Mouse (Mus musculus) heart, embryonic 12.5 days (tissue): ENCODE measurements around the gene Dcpp3. TPM values are rescaled to one million over a fixed set of nuclear protein-coding genes. Genes with fewer than 3 reads are reported as not detected.
A peak's percentile ranks its signal among the peaks of the same experiment; 100 is the strongest.
"Not testable (repeated sequence)": the region's sequence is repeated elsewhere in the genome, so short reads cannot be mapped to it uniquely, and the experiment has no call there.

Experiments
- ATAC-seq: fragments of 200-750 bp; cut with Nextera tagmentation; 2 replicates; pipeline ENCODE4 v1.8.0; 2017; ENCODE audit warnings: moderate TSS enrichment, moderate library complexity; ENCODE audit not compliant: insufficient number of reproducible peaks, low FRiP score
- H3K27ac ChIP-seq: fragments of 300-500 bp; sonication (generic); 2 replicates; pipeline ENCODE4 v1.5.1; 2016; ENCODE audit warnings: mild to moderate bottlenecking, moderate library complexity; ENCODE audit not compliant: poor library complexity, severe bottlenecking
- H3K27me3 ChIP-seq: fragments of 300-500 bp; sonication (generic); replicated peaks from 2 replicates; pipeline ENCODE4 v1.6.1; 2016; ENCODE audit warnings: mild to moderate bottlenecking, moderate library complexity
- H3K36me3 ChIP-seq: fragments of 300-500 bp; sonication (generic); 2 replicates; pipeline ENCODE4 v1.6.1; 2016; ENCODE audit warnings: mild to moderate bottlenecking, moderate library complexity
- H3K4me1 ChIP-seq: fragments of 300-500 bp; sonication (generic); replicated peaks from 2 replicates; pipeline ENCODE4 v1.6.1; 2016; ENCODE audit warnings: mild to moderate bottlenecking
- H3K4me2 ChIP-seq: fragments of 300-500 bp; sonication (generic); 2 replicates; pipeline ENCODE4 v1.6.1; 2016; ENCODE audit warnings: mild to moderate bottlenecking, moderate library complexity
- H3K4me3 ChIP-seq: fragments of 300-500 bp; sonication (generic); 2 replicates; pipeline ENCODE4 v1.5.1; 2016; ENCODE audit warnings: mild to moderate bottlenecking
- H3K9ac ChIP-seq: fragments of 300-500 bp; sonication (generic); 2 replicates; pipeline ENCODE4 v1.6.1; 2016; ENCODE audit warnings: mild to moderate bottlenecking, moderate library complexity
- H3K9me3 ChIP-seq: fragments of 300-500 bp; sonication (generic); replicated peaks from 2 replicates; pipeline ENCODE4 v1.6.1; 2016; ENCODE audit warnings: mild to moderate bottlenecking, moderate library complexity
- WGBS: fragments of 180-500 bp; shearing (Covaris S2); methylation state at CpG from one replicate; pipeline ENCODE4 v1.1.7; 2016; 5-methylcytosine and 5-hydroxymethylcytosine counted together
- polyA plus RNA-seq: library from polyadenylated mRNA; unstranded; fragments of >200 nt; fragmentation: Nextera tagmentation; extraction: Ambion mirVana; gene quantifications from 2 replicates; pipeline ENCODE4 v1.2.1, GENCODE M21; 2016

Dcpp3 gene
- not detected in 2 replicates for polyA plus RNA-seq

DNA sequence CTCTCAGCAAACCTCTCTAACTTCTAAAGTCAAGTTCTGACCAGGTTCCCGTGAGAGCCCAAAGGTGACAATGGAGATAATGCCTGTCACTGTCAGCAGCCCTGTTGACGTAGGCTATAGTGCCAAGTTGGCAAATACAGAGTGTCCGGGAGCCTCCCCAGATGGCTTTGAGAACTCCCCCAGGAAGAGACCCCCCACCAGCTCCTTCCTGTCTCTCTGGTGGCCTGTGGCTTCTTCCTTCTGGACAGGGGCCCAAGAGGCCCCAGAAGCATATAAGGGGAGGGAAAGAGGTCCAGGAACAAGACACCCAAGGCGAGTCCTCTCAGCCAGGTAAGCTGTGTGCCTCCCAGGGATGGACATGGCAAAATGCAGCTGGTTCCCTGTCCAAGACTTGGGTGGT, at the start of gene Dcpp3:
TSS of gene Dcpp3 (plus strand) at position 301 of the 400 bp plus-strand sequence.
- H3K4me1 ChIP-seq, H3K9me3 ChIP-seq, H3K36me3 ChIP-seq, H3K4me2 ChIP-seq, ATAC-seq, H3K9ac ChIP-seq, H3K4me3 ChIP-seq, H3K27me3 ChIP-seq, H3K27ac ChIP-seq: not testable (repeated sequence)
- 62% methylated on average over 4 of the region's 4 CpGs for WGBS

DNA sequence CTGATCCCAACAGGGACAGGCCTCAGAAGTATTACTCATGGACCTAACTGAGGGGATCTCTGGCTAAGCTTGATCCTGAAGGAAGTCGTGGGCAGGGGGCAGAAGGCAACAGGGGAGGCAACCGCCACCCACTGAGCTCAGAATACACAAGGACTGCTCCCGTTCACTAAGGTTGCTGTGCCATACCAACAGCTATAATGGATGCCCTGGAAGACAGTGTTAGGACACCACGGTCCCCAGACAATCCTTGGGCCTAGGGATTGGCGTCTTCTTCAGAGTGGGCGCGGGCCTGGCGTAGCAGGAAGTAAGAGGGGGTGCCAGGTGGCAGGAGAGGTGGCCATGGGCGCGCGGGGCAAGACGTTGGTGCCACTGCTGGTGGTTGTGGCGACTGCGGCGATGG, 49.5 kb upstream of the Dcpp3 start, which contains the start of gene Prss21:
TSS of gene Prss21 (plus strand) at position 301 of the 400 bp plus-strand sequence.
- H3K4me1 ChIP-seq = no peaks in the 10 kb centered on the region
- peaks cover 5% of the 10 kb centered on the region; the same call in 1 of the 2 replicates for H3K9me3 ChIP-seq
- no peak within 1 kb of the TSS for H3K9ac ChIP-seq
- H3K4me3 ChIP-seq = no peak within 1 kb of the TSS
- H3K27ac ChIP-seq = no peak within 1 kb of the TSS
- no peak within 1 kb of the TSS for H3K4me2 ChIP-seq
- no peaks in the 10 kb centered on the region for H3K36me3 ChIP-seq
- WGBS = 78% methylated on average over 15 of the region's 15 CpGs
- ATAC-seq = no peak
- 0 out of 2 replicates have a peak, but pooled peaks cover 5% of the 10 kb centered on the region for H3K27me3 ChIP-seq

DNA sequence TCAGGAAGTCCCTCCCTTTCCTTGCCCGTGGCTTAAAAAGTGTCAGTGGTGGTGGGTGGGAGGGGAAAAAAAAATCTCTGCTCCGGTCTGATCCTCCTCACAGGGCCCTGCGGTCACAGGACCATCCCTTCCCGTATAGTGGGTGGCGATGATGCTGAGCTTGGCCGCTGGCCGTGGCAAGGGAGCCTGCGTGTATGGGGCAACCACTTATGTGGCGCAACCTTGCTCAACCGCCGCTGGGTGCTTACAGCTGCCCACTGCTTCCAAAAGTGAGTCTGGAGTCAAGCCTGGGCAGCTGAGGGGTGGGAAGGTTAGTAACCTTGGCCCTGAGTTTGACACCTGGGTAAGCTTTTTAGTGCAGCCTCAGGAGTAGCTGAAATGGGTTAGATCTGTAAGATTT, 48.7 kb upstream of the Dcpp3 start:
- no peak for ATAC-seq
- WGBS = 84% methylated on average over 11 of the region's 11 CpGs
- Histone ChIP-seq H3K4me1 (no peaks in the 10 kb centered on the region), H3K4me2 (no peak overlapping the region), H3K27ac (no peak overlapping the region), H3K27me3 (0 out of 2 replicates have a peak, but pooled peaks cover 5% of the 10 kb centered on the region), H3K4me3 (no peak overlapping the region), H3K36me3 (no peaks in the 10 kb centered on the region), H3K9ac (no peak overlapping the region), H3K9me3 (peaks cover 5% of the 10 kb centered on the region; the same call in 1 of the 2 replicates)

DNA sequence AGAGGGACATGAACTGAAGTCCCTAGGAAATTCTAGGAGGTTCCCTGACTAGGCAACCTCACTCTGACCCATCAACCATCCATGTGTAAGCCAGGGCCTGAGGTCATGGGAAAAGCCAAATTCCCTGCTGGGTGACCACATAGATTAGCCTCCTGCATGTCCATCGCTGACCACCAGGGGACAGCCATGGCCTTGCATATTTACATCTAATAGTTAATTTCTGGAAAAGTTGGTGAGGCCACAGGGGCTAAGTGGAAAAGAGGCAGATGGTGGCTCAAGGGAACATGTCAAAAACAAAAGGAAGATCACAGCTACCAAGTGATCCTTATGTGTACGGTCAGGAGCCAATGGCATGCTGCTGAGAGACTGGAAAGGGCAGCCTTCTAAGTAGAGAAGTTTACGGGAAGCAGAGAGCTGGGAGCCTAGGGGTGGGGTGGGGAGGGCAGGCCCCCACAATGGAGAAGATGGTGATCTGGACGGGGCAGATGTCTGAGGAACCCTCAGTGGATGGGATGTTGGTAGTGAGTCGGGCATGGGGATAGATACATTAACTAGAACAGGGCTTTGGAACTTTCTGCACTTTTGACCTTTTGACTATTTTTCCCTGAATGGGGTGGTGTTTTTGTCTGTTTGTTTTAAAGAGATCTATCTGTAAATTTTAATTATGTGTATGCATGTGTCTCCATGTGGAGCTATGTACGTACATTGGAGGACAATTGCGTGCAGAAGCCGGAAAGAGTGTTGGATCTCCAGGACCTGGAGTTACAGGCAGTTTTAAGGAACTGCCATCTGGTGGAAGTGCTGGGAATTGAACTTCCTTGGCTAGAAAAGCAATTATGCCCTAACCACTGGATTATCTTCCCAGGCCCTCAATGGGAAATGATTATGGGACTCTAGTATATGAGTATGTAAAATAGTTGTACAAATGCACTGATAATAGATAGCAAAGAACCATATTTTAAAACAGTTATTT, 43.1 kb upstream of the Dcpp3 start:
- 43% methylated on average over 8 of the region's 8 CpGs for WGBS
- H3K27me3 ChIP-seq = no peaks in the 10 kb centered on the region
- no peak overlapping the region for H3K9ac ChIP-seq
- H3K4me3 ChIP-seq = no peak overlapping the region
- no peak overlapping the region for H3K27ac ChIP-seq
- H3K36me3 ChIP-seq = no peaks in the 10 kb centered on the region
- no peak for ATAC-seq
- no peak overlapping the region for H3K4me2 ChIP-seq
- no peaks in the 10 kb centered on the region for H3K9me3 ChIP-seq
- H3K4me1 ChIP-seq = no peaks in the 10 kb centered on the region; the same call in 1 of the 2 replicates

DNA sequence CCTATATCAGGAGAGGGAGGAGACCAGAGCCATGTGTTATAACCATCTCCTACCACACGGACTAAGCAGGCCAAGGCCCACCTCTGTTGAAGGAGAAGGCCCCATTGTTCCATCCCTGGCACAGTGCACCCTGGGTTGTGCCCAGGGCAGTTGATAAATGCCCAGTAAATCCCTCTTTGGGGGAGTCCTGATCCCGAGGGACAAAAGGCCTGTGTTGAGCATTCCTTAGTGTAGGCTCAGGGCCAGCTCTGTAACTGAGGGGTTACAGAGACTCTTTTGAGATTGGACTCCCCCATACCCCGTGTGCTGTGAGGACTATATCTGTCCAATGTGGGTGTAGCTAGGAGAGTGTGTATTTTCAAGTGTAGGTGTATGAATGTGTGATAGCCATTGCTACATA, 40.5 kb upstream of the Dcpp3 start:
- H3K27ac ChIP-seq = no peak overlapping the region
- no peak overlapping the region for H3K4me2 ChIP-seq
- H3K9me3 ChIP-seq = no peaks in the 10 kb centered on the region
- no peaks in the 10 kb centered on the region; the same call in 1 of the 2 replicates for H3K4me1 ChIP-seq
- no peak for ATAC-seq
- no peaks in the 10 kb centered on the region for H3K27me3 ChIP-seq
- H3K36me3 ChIP-seq = no peaks in the 10 kb centered on the region
- 61% methylated on average over 3 of the region's 3 CpGs for WGBS
- no peak overlapping the region for H3K9ac ChIP-seq
- H3K4me3 ChIP-seq = no peak overlapping the region

DNA sequence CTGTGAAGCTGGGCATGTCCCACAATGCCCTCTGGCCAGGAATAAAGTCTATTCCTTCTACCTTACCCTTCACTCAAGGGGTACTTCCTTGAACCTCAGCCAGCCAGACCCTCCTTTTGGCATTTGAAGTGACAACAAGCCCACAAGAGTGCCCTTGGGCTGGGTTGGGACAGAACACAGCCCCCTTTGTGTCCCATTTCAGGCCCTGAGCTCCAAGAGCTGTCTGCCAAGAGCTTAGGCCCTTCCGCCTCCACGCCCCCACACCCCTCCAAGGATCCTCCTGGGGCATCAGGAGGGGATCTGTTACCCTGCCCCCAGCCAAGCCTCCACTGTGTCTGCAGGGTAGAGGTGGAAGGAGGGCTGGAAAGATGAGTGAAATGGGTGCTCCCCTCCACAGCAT, 40.1 kb upstream of the Dcpp3 start:
- Histone ChIP-seq H3K36me3 (no peaks in the 10 kb centered on the region), H3K4me3 (no peak overlapping the region), H3K9ac (no peak overlapping the region), H3K27me3 (no peaks in the 10 kb centered on the region), H3K4me2 (no peak overlapping the region), H3K9me3 (no peaks in the 10 kb centered on the region), H3K27ac (no peak overlapping the region), H3K4me1 (no peaks in the 10 kb centered on the region; the same call in 1 of the 2 replicates)
- no peak for ATAC-seq
- 80% methylated on average over 2 of the region's 2 CpGs for WGBS

DNA sequence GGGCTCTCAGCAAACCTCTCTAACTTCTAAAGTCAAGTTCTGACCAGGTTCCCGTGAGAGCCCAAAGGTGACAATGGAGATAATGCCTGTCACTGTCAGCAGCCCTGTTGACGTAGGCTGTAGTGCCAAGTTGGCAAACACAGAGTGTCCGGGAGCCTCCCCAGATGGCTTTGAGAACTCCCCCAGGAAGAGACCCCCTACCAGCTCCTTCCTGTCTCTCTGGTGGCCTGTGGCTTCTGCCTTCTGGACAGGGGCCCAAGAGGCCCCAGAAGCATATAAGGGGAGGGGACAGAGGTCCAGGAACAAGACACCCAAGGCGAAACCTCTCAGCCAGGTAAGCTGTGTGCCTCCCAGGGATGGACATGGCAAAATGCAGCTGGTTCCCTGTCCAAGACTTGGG, 36.7 kb upstream of the Dcpp3 start, which contains the start of the genes Dcpp1 and Dcpp2:
TSS of gene Dcpp1 (plus strand) at position 301 of the 400 bp plus-strand sequence.
TSS of gene Dcpp2 (plus strand) at position 305 of the 400 bp plus-strand sequence.
- not testable (repeated sequence) for H3K4me2 ChIP-seq, H3K4me1 ChIP-seq, H3K36me3 ChIP-seq, H3K4me3 ChIP-seq, ATAC-seq, H3K9ac ChIP-seq, H3K27ac ChIP-seq, H3K27me3 ChIP-seq, H3K9me3 ChIP-seq
- WGBS = 50% methylated on average over 4 of the region's 4 CpGs

DNA sequence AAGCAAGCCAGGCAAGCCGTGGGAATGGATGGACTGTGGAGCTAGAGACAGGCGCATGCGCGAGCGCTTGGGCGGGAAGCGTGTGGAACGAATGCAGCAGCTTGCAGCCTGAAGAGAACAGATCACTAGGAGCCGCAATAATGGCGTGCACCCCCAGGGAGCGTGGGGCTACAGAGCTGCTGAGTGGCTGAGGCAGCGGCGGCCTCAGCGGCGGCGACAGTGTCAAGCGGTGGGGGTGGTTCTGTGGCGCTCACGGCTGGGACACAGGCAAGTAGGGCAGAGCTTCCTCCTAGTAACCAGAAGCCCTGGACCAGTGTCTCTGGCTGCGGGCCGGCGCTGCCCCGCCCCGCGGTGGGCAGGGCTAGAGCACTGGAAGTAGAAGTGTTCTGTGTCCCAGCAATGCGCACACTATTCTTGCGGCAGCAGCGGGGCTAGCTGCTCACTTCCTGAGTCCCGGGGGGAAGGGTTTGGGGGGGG, 7.3 kb downstream of the Dcpp3 start:
- Histone ChIP-seq H3K4me1 (peaks cover 6% of the 10 kb centered on the region), H3K9me3 (no peaks in the 10 kb centered on the region), H3K4me2 (peak overlapping the region; percentile 81), H3K27ac (peak overlapping the region; percentile 97), H3K9ac (peak overlapping the region; percentile 75), H3K27me3 (0 out of 2 replicates have a peak, but pooled peaks cover 2% of the 10 kb centered on the region), H3K36me3 (no peaks in the 10 kb centered on the region), H3K4me3 (peak overlapping the region; percentile 59)
- under 1% methylated on average over 29 of the region's 29 CpGs for WGBS
- ATAC-seq = peak; percentile 97

DNA sequence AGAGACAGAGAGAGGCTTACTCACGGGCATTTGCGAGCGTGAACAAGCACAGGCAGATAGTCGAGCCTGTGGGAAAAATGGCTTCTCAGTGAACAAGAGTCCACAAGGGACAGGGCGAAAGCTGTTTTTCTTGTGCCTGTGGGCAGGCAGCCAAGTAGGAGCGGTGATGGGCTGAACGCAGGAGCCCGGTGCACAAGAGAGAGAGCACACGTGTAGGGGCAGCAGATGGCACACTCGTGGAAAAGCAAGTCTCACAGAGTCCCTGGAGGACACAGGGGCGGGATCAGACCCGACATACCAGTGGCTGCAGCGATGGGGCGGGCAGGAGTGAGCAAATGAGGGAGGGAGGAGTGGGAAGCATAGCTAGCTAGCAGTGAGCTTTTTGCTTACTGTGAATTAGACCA, 7.8 kb downstream of the Dcpp3 start:
- Histone ChIP-seq H3K4me1 (peaks cover 6% of the 10 kb centered on the region), H3K4me2 (peak overlapping the region; percentile 81), H3K9ac (peak overlapping the region; percentile 75), H3K27me3 (0 out of 2 replicates have a peak, but pooled peaks cover 2% of the 10 kb centered on the region), H3K36me3 (no peaks in the 10 kb centered on the region), H3K9me3 (no peaks in the 10 kb centered on the region), H3K4me3 (peak overlapping the region; percentile 59), H3K27ac (peak overlapping the region; percentile 97)
- ATAC-seq = peak; percentile 80
- WGBS = under 1% methylated on average over 14 of the region's 14 CpGs

DNA sequence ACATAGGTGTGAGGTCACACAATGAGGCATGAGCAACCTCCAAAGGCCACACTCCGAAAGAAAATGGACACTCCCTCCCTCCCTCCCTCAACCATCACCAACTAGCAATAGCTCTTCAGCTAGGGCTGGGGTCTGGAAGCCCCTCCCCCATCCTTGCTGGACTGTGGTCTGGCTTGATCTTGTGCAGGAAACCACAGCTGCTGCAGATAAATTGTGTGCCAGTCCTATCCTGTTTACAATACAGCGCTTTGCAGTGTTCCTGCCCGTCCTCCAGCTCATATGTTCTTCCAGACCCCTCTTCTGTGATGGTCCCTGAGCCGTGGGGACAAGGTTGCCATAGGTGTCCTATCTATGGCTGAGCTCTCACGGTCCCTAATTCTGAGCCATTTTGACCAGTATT, 13.9 kb downstream of the Dcpp3 start:
- H3K27ac ChIP-seq = no peak overlapping the region
- H3K27me3 ChIP-seq = 0 out of 2 replicates have a peak, but pooled peaks cover 2% of the 10 kb centered on the region
- ATAC-seq = peak; percentile 33; the same call in 1 of the 2 replicates
- H3K4me2 ChIP-seq = no peak overlapping the region
- no peak overlapping the region for H3K9ac ChIP-seq
- H3K9me3 ChIP-seq = 0 out of 2 replicates have a peak, but pooled peaks cover 4% of the 10 kb centered on the region
- H3K36me3 ChIP-seq = no peaks in the 10 kb centered on the region
- WGBS = 54% methylated on average over 5 of the region's 5 CpGs
- no peak overlapping the region for H3K4me3 ChIP-seq
- no peaks in the 10 kb centered on the region for H3K4me1 ChIP-seq

DNA sequence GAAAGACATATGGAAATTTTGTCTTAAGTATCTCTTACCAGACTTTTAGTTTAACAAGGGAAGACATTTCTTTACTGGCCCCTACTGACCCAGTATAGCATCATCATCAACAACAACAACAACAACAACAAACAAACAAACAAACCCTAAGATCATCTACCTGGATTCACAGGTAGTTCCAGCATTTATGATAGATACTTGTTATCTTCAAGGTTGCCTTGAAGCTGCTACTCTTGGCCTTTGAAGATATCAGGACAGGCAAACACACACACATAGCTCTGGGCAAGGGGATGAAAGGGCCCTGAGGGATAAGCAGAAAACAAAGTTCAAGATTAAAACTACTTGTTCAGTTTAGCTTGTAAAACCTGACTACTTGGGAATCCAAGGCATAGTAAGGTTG, 24.1 kb downstream of the Dcpp3 start, which contains the start of gene Sbp:
TSS of gene Sbp (plus strand) at position 301 of the 400 bp plus-strand sequence.
- Histone ChIP-seq H3K36me3 (no peaks in the 10 kb centered on the region), H3K4me3 (no peak within 1 kb of the TSS), H3K4me1 (no peaks in the 10 kb centered on the region), H3K9ac (no peak within 1 kb of the TSS), H3K4me2 (no peak within 1 kb of the TSS), H3K27ac (no peak within 1 kb of the TSS), H3K27me3 (peaks cover 11% of the 10 kb centered on the region; the same call in 1 of the 2 replicates), H3K9me3 (no peaks in the 10 kb centered on the region)
- no peak for ATAC-seq
